Mouse (Mus musculus) cerebellum, adult 2 months (tissue): ENCODE measurements around the gene Rbmxl1. TPM values are rescaled to one million over a fixed set of nuclear protein-coding genes. Genes with fewer than 3 reads are reported as not detected.
"Not testable (repeated sequence)": the region's sequence is repeated elsewhere in the genome, so short reads cannot be mapped to it uniquely, and the experiment has no call there.

Source experiments
- DNase-seq, 2 experiments: peaks; one replicate each; pipeline ENCODE4 v3.0.0; 2021
- H3K27ac ChIP-seq: fragments of 200-500 bp; 2 replicates; pipeline ENCODE4 v1.5.1; 2012; ENCODE audit warnings: low read length, control low read depth, inconsistent platforms; ENCODE audit not compliant: insufficient read depth
- H3K27me3 ChIP-seq: fragments of 200-500 bp; 2 replicates; pipeline ENCODE4 v1.6.1; 2012; ENCODE audit warnings: inconsistent platforms, mild to moderate bottlenecking, low read length, moderate library complexity; ENCODE audit not compliant: control insufficient read depth, insufficient read depth
- H3K4me1 ChIP-seq: fragments of 200-500 bp; 2 replicates; pipeline ENCODE4 v1.6.1; 2011; ENCODE audit warnings: low read length; ENCODE audit not compliant: control insufficient read depth, insufficient read depth
- H3K4me3 ChIP-seq: fragments of 200-500 bp; replicated peaks from 2 replicates; pipeline ENCODE3; 2011; ENCODE audit warnings: mild to moderate bottlenecking, low read depth, low read length, control low read depth; ENCODE audit not compliant: insufficient read depth
- CTCF ChIP-seq: fragments of 200-500 bp; IDR thresholded peaks from 2 replicates; pipeline ENCODE4 v1.5.1; 2011; ENCODE audit warnings: low read depth, mild to moderate bottlenecking, control low read depth, low read length, moderate library complexity, borderline replicate concordance; ENCODE audit not compliant: insufficient read depth
- POLR2A ChIP-seq: fragments of 200-500 bp; IDR thresholded peaks from 2 replicates; pipeline ENCODE4 v1.6.1; 2011; ENCODE audit warnings: low read length, control low read depth, borderline replicate concordance; ENCODE audit not compliant: insufficient read depth
- WGBS: fragments of 180-500 bp; shearing (Covaris S2); methylation state at CpG from one replicate; pipeline ENCODE4 v1.1.7; 2018; 5-methylcytosine and 5-hydroxymethylcytosine counted together
- polyA plus RNA-seq: library from polyadenylated mRNA; depleted of rRNA; stranded (reverse); fragments of >200 nt; gene quantifications from 2 replicates; pipeline ENCODE4 v1.2.3, GENCODE M21; 2012

The Rbmxl1 gene
- polyA plus RNA-seq, 1 experiment, result 58.6 TPM

DNA sequence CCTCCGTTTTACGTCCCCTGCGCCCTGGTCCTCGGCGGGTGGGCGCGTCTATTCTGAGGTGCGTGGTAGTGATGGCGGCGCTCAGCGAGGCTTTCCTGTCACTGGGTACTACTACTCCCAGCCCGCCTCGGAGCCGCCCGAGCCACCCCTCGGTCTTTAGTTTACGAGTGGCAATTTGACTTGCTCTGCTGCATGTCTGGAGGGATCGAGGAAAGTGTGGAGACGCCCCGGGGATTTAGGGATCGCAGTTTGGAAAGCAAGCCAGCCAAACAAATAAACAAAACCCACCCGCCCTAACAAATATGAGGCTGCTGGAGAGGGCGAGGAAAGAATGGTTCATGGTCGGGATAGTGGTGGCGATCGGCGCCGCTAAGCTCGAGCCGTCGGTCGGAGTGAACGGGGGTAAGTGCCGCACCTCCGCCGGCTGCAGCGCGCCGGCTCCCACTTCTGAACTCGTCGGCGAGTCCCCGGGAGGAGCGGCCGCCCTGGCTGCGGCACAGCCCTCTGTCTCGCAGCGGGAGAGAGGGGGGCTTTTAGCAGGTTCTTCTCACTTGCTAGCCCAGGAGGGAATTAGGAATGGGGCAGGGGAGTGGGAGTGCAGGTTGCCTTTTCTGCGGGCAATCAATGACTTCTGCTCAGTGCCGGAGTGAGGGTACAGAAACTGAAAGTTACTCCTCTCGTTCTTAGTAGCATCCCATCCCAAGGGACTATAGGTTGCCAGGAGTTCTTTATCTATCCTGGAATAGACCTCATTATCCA lies 754 bp upstream of the Rbmxl1 start, which contains the start of gene Slc10a7:
TSS of gene Slc10a7 (plus strand) at position 74 of the 759 bp plus-strand sequence.
- Histone ChIP-seq H3K4me1 (no peaks in the 10 kb centered on the region), H3K27ac (peak within 1 kb of the TSS; percentile 94), H3K27me3 (no peaks in the 10 kb centered on the region), H3K4me3 (peak within 1 kb of the TSS; percentile 63)
- DNase-seq, result peak; percentile 86 to 90
- 0 out of 2 replicates have a peak, but pooled peaks have one; percentile 21 for TF ChIP-seq POLR2A
- TF ChIP-seq CTCF, result no peak
- WGBS, result under 1% methylated on average over 51 of the region's 51 CpGs

DNA sequence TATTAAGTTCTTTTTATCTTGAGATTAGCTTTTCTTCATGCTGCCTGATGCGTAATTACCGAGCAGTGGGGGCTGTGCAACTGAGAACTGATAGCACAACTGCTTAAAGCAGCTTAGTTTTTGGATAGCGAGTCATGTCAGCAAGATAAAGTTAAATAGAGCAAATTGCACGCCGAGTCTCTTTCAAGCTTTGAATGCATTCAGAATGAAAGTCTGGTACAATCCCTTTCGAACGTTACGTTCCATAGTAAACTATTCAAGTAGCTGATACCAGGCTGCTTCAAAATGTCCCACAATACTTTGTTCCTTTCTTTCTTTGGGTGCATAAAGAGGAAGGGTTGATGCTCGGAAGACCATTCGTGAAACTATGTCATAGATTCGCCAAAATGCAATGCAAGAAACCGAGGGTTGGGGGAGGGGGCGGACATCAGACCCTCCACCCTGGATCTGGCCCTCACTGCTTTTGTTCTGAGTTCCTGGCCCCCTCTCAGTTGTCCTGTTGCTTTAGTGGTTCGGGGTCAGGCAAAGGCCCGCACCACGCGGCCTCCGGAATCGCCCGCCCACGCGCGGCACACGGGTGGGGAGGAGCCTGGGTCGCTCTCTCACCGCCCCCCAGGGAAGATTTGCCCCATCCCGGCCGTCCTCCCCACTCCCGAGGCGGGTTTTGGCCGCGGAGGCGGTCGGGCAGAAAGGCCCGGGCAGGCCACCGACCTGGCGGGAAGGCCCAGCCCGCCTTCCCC lies 549 bp downstream of the Rbmxl1 start:
- H3K27me3 ChIP-seq, result no peaks in the 10 kb centered on the region
- DNase-seq, result peak in 1 of 2 experiments; percentile 69
- 1% methylated on average over 36 of the region's 38 CpGs for WGBS
- H3K4me3 ChIP-seq, result peak overlapping the region; percentile 63
- H3K27ac ChIP-seq, result peak overlapping the region; percentile 94
- no peaks in the 10 kb centered on the region for H3K4me1 ChIP-seq
- no peak for TF ChIP-seq POLR2A
- no peak for TF ChIP-seq CTCF

DNA sequence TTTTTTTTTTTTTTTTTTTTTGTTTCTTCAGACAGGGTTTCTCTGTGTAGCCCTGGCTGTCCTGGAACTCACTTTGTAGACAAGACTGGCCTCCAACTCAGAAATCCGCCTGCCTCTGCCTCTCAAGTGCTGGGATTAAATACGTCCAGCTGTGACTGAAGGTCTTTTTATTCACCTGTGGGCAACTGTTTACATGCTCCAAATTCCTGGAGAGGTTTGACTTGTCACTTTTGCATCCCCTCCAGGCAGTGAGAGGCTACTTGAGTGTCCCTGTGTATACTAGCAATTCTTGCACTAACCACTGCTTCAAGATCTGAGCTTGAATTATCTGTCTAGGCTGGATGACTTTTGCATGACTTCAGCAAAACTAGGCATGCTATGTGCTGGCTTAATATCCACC lies 6.0 kb downstream of the Rbmxl1 start:
- Histone ChIP-seq H3K27me3 (no peaks in the 10 kb centered on the region), H3K4me3 (no peak overlapping the region), H3K4me1 (no peaks in the 10 kb centered on the region), H3K27ac (no peak overlapping the region)
- WGBS, result 81% methylated on average over 2 of the region's 2 CpGs
- TF ChIP-seq POLR2A, result no peak
- TF ChIP-seq CTCF, result no peak
- no peak for DNase-seq

DNA sequence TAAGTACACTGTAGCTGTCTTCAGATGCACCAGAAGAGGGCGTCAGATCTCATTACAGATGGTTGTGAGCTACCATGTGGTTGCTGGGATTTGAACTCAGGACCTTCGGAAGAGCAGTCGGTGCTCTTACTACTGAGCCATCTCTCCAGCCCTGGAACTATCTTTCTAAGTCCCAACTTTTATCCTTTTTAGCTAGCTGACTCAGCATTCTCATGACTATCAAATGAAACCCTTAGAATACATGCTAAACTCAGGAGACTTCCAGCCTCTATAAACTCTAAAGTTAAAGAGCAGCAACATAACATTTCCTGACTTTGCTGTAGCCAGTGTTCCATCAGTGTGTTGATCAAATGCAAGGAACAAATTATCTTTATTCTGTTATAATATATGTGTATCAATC lies 12.4 kb downstream of the Rbmxl1 start:
- not testable (repeated sequence) for H3K27ac ChIP-seq, H3K4me3 ChIP-seq, DNase-seq, H3K27me3 ChIP-seq, H3K4me1 ChIP-seq
- whole genome bisulfite sequencing, result 92% methylated on average over 3 of the region's 3 CpGs

DNA sequence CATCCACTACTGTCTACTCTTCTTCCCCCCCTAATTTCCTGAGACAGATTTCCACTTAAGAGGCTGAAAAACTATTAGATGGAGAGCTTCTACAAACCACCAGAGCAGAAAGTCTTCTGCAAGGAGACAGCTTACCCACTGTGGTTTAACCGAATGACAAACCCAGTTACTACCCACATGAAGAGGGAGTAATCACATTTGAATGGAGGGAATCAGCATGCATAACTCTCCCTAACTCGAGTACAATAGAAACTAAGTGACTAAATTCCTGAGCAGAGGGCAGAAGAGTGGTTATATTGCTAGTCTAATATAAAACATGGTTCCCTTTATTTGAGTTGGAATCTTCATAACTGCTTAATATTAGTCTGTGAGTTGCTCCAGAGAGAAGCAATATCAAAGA lies 15.7 kb downstream of the Rbmxl1 start:
- no peak for DNase-seq
- WGBS, result 33% methylated on average over 2 of the region's 2 CpGs
- H3K4me3 ChIP-seq, result no peak overlapping the region
- H3K4me1 ChIP-seq, result no peaks in the 10 kb centered on the region
- H3K27me3 ChIP-seq, result no peaks in the 10 kb centered on the region
- no peak for TF ChIP-seq CTCF
- no peak for TF ChIP-seq POLR2A
- no peak overlapping the region for H3K27ac ChIP-seq

DNA sequence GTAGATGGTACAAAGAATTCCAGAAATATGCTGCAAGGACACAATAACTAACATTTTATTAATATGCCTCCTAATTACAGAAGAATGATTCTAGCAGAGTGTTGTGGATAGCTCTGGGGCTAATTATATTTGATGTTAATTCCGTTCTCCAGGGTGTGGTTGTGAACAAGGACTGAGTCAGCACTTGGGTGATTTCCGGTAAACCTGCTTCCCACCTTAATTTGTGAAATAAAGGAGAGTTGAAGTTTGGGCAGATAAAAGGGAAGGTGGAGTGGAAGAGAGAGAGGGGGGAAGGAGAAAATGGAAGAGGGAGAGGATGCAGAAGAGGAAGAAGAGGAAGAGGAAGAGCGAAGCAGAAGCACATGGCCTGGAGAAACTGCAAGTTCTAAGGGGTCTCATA lies 19.0 kb downstream of the Rbmxl1 start:
- DNase-seq, result no peak
- no peak overlapping the region for H3K27ac ChIP-seq
- H3K4me3 ChIP-seq, result no peak overlapping the region
- H3K4me1 ChIP-seq, result no peaks in the 10 kb centered on the region
- 92% methylated on average over 3 of the region's 3 CpGs for WGBS
- TF ChIP-seq POLR2A, result no peak
- no peak for TF ChIP-seq CTCF
- H3K27me3 ChIP-seq, result no peaks in the 10 kb centered on the region

DNA sequence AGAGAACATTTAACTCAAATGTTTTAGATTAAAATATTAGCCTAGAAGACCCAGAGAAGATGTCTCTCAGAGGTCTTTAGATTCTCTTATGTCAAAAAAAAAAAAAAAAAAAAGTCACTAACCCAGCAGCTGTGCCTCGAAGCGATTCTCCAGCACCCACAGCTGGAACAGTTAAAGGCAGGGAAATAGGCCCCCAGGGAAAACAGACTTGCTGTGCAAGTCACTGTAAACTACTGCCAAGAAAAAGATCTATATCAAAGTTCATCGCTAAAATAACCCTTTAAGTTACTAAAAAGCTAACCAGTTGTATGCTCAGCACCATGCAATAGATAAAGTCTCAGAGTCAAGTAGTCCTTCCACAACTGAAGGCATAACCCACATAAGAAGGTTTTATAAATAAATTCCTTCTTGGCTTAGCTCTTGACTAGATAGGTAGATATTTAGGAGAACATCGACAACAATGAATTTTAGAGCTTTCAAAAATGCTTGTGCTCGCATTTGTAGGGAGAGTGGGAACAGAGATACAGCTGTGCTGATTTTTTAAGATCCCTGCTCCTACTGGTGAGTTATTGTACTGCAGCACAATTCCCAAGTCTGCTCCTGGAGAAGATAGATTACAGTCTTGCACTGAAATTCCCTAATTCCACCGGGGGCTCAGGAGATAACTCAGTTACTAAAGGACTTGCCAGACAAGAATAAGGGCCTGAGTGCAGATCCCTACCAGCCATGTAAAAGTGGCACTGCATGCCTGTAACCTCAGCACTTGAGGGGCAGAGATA lies 31.5 kb downstream of the Rbmxl1 start:
- WGBS, result 57% methylated on average over 6 of the region's 6 CpGs
- H3K27ac ChIP-seq, result no peak overlapping the region
- no peak for DNase-seq

More for the DNA sequence above, 31.5 kb downstream of the Rbmxl1 start:
- H3K4me1 ChIP-seq, result no peaks in the 10 kb centered on the region
- H3K4me3 ChIP-seq, result no peak overlapping the region
- TF ChIP-seq CTCF, result no peak
- TF ChIP-seq POLR2A, result no peak
- H3K27me3 ChIP-seq, result no peaks in the 10 kb centered on the region
